Mouse (Mus musculus) hindbrain, embryonic 15.5 days (tissue): ENCODE results near the gene Vps36. TPM values are rescaled to one million over a fixed set of nuclear protein-coding genes. Genes with fewer than 3 reads are reported as not detected.
A peak's percentile ranks its signal among the peaks of the same experiment; 100 is the strongest.

Experiments
- ATAC-seq: fragments of 200-750 bp; cut with Nextera tagmentation; 2 replicates; pipeline ENCODE4 v1.8.0; 2017; ENCODE audit warnings: low read depth, moderate number of reproducible peaks, moderate TSS enrichment; ENCODE audit not compliant: low FRiP score
- H3K27ac ChIP-seq: fragments of 300-500 bp; sonication (generic); replicated peaks from 2 replicates; pipeline ENCODE4 v1.5.1; 2015; ENCODE audit warnings: mild to moderate bottlenecking, inconsistent platforms
- H3K27me3 ChIP-seq: fragments of 300-500 bp; sonication (generic); 2 replicates; pipeline ENCODE4 v1.6.1; 2015; ENCODE audit warnings: control low read depth, inconsistent platforms
- H3K36me3 ChIP-seq: fragments of 300-500 bp; sonication (generic); 2 replicates; pipeline ENCODE4 v1.6.1; 2015; ENCODE audit warnings: control low read depth, inconsistent platforms
- H3K4me1 ChIP-seq: fragments of 300-500 bp; sonication (generic); replicated peaks from 2 replicates; pipeline ENCODE4 v1.6.1; 2015; ENCODE audit warnings: control low read depth, inconsistent platforms
- H3K4me2 ChIP-seq: fragments of 300-500 bp; sonication (generic); 2 replicates; pipeline ENCODE4 v1.6.1; 2015; ENCODE audit warnings: moderate library complexity, mild to moderate bottlenecking, inconsistent platforms
- H3K4me3 ChIP-seq: fragments of 300-500 bp; sonication (generic); 2 replicates; pipeline ENCODE4 v1.5.1; 2015; ENCODE audit warnings: mild to moderate bottlenecking, inconsistent platforms
- H3K9ac ChIP-seq: fragments of 300-500 bp; sonication (generic); 2 replicates; pipeline ENCODE4 v1.6.1; 2015; ENCODE audit warnings: inconsistent platforms
- H3K9me3 ChIP-seq: fragments of 300-500 bp; sonication (generic); 2 replicates; pipeline ENCODE4 v1.6.1; 2016; ENCODE audit warnings: control low read depth, inconsistent platforms
- WGBS: fragments of 180-500 bp; shearing (Covaris S2); methylation state at CpG from one replicate; pipeline ENCODE4 v1.1.7; 2015; 5-methylcytosine and 5-hydroxymethylcytosine counted together
- polyA plus RNA-seq: library from polyadenylated mRNA; unstranded; fragments of >200 nt; fragmentation: Nextera tagmentation; extraction: Ambion mirVana; gene quantifications from 2 replicates; pipeline ENCODE4 v1.2.1, GENCODE M21; 2015

Gene Vps36
- polyA plus RNA-seq, 1 experiment from 2014 or later, result 42.5 TPM

GRCm38 (mm10) chr8:22227061-22227877, 34.7 kb downstream of the Vps36 start, which contains the start of gene Thsd1:
Thsd1 (plus strand) TSS chr8:22227313.
- WGBS, result under 1% methylated on average over 39 of the region's 39 CpGs
- no peak within 1 kb of the TSS for H3K27ac ChIP-seq
- ATAC-seq, result peak; percentile 81

GRCm38 (mm10) chr8:22228621-22229020, 36.0 kb downstream of the Vps36 start:
- Histone ChIP-seq H3K4me2 (no peak overlapping the region), H3K27me3 (peaks cover 16% of the 10 kb centered on the region), H3K27ac (no peak overlapping the region), H3K4me1 (peaks cover 10% of the 10 kb centered on the region), H3K9me3 (no peaks in the 10 kb centered on the region), H3K36me3 (no peaks in the 10 kb centered on the region), H3K9ac (no peak overlapping the region), H3K4me3 (no peak overlapping the region)
- no peak for ATAC-seq
- 35% methylated on average over 7 of the region's 7 CpGs for WGBS

More at GRCm38 (mm10) chr8:22227061-22227877, 34.7 kb downstream of the Vps36 start, which contains the start of gene Thsd1:
- Histone ChIP-seq H3K9me3 (no peaks in the 10 kb centered on the region), H3K4me1 (peaks cover 10% of the 10 kb centered on the region), H3K4me2 (peak within 1 kb of the TSS; percentile 99), H3K9ac (peak within 1 kb of the TSS; percentile 54), H3K27me3 (peaks cover 16% of the 10 kb centered on the region), H3K4me3 (peak within 1 kb of the TSS; percentile 55), H3K36me3 (peaks cover 6% of the 10 kb centered on the region)

- ATAC-seq, result no peak
- H3K27me3 ChIP-seq, result no peaks in the 10 kb centered on the region
- no peaks in the 10 kb centered on the region for H3K4me1 ChIP-seq
- H3K9ac ChIP-seq, result no peak overlapping the region
- 93% methylated on average over 9 of the region's 9 CpGs for WGBS
- H3K4me3 ChIP-seq, result no peak overlapping the region
- H3K4me2 ChIP-seq, result no peak overlapping the region
- H3K27ac ChIP-seq, result no peak overlapping the region
- no peaks in the 10 kb centered on the region for H3K36me3 ChIP-seq
- H3K9me3 ChIP-seq, result no peaks in the 10 kb centered on the region
Measured at GRCm38 (mm10) chr8:22242986-22243385, 50.4 kb downstream of the Vps36 start.

GRCm38 (mm10) chr8:22245663-22246062, 53.1 kb downstream of the Vps36 start:
- Histone ChIP-seq H3K9me3 (no peaks in the 10 kb centered on the region), H3K27ac (no peak overlapping the region), H3K4me2 (no peak overlapping the region), H3K4me1 (no peaks in the 10 kb centered on the region), H3K36me3 (no peaks in the 10 kb centered on the region), H3K27me3 (no peaks in the 10 kb centered on the region), H3K9ac (no peak overlapping the region), H3K4me3 (no peak overlapping the region)
- ATAC-seq, result no peak
- 72% methylated on average over 1 of the region's 1 CpGs for WGBS

- Histone ChIP-seq H3K4me1 (no peaks in the 10 kb centered on the region), H3K9me3 (no peaks in the 10 kb centered on the region), H3K4me2 (no peak overlapping the region), H3K9ac (no peak overlapping the region), H3K27ac (no peak overlapping the region), H3K36me3 (no peaks in the 10 kb centered on the region), H3K4me3 (no peak overlapping the region), H3K27me3 (no peaks in the 10 kb centered on the region)
- WGBS, result 68% methylated on average over 12 of the region's 12 CpGs
- no peak for ATAC-seq
Measured at GRCm38 (mm10) chr8:22247956-22248355, 55.3 kb downstream of the Vps36 start.

- H3K9ac ChIP-seq, result no peak overlapping the region
- H3K4me2 ChIP-seq, result no peak overlapping the region
- no peak overlapping the region for H3K27ac ChIP-seq
- ATAC-seq, result no peak
- no peaks in the 10 kb centered on the region for H3K27me3 ChIP-seq
- no peaks in the 10 kb centered on the region for H3K36me3 ChIP-seq
- no peaks in the 10 kb centered on the region for H3K4me1 ChIP-seq
- 85% methylated on average over 9 of the region's 9 CpGs for WGBS
- H3K9me3 ChIP-seq, result no peaks in the 10 kb centered on the region
- H3K4me3 ChIP-seq, result no peak overlapping the region
Measured at GRCm38 (mm10) chr8:22249080-22249479, 56.5 kb downstream of the Vps36 start.

GRCm38 (mm10) chr8:22258946-22259450, 66.4 kb downstream of the Vps36 start:
- WGBS, result 86% methylated on average over 18 of the region's 18 CpGs
- H3K4me3 ChIP-seq, result no peak overlapping the region
- no peaks in the 10 kb centered on the region for H3K9me3 ChIP-seq
- no peaks in the 10 kb centered on the region for H3K4me1 ChIP-seq
- no peak for ATAC-seq
- H3K27me3 ChIP-seq, result no peaks in the 10 kb centered on the region
- H3K4me2 ChIP-seq, result no peak overlapping the region
- H3K9ac ChIP-seq, result no peak overlapping the region
- H3K27ac ChIP-seq, result no peak overlapping the region
- H3K36me3 ChIP-seq, result peaks cover 7% of the 10 kb centered on the region; the same call in 1 of the 2 replicates

GRCm38 (mm10) chr8:22259531-22259930, 66.9 kb downstream of the Vps36 start:
- Histone ChIP-seq H3K36me3 (peaks cover 7% of the 10 kb centered on the region; the same call in 1 of the 2 replicates), H3K4me1 (no peaks in the 10 kb centered on the region), H3K27ac (no peak overlapping the region), H3K9me3 (no peaks in the 10 kb centered on the region), H3K4me3 (no peak overlapping the region), H3K4me2 (no peak overlapping the region), H3K27me3 (no peaks in the 10 kb centered on the region), H3K9ac (no peak overlapping the region)
- WGBS, result 64% methylated on average over 12 of the region's 12 CpGs
- no peak for ATAC-seq

GRCm38 (mm10) chr8:22260091-22260722, 67.6 kb downstream of the Vps36 start:
- 59% methylated on average over 9 of the region's 9 CpGs for WGBS
- Histone ChIP-seq H3K4me3 (no peak overlapping the region), H3K36me3 (peaks cover 7% of the 10 kb centered on the region; the same call in 1 of the 2 replicates), H3K4me2 (no peak overlapping the region), H3K9ac (no peak overlapping the region), H3K27me3 (no peaks in the 10 kb centered on the region), H3K9me3 (no peaks in the 10 kb centered on the region), H3K4me1 (no peaks in the 10 kb centered on the region), H3K27ac (no peak overlapping the region)
- no peak for ATAC-seq

GRCm38 (mm10) chr8:22262267-22262666, 69.7 kb downstream of the Vps36 start:
- Histone ChIP-seq H3K4me3 (no peak overlapping the region), H3K4me2 (no peak overlapping the region), H3K27ac (no peak overlapping the region), H3K27me3 (no peaks in the 10 kb centered on the region), H3K9me3 (no peaks in the 10 kb centered on the region), H3K9ac (no peak overlapping the region), H3K4me1 (no peaks in the 10 kb centered on the region), H3K36me3 (peaks cover 7% of the 10 kb centered on the region; the same call in 1 of the 2 replicates)
- WGBS, result 94% methylated on average over 3 of the region's 3 CpGs
- ATAC-seq, result no peak

- Histone ChIP-seq H3K27ac (no peak overlapping the region), H3K27me3 (no peaks in the 10 kb centered on the region), H3K9ac (no peak overlapping the region), H3K4me2 (no peak overlapping the region), H3K4me1 (no peaks in the 10 kb centered on the region), H3K4me3 (no peak overlapping the region), H3K36me3 (no peaks in the 10 kb centered on the region), H3K9me3 (no peaks in the 10 kb centered on the region)
- no peak for ATAC-seq
- 89% methylated on average over 6 of the region's 6 CpGs for WGBS
Measured at GRCm38 (mm10) chr8:22264292-22264691, 71.7 kb downstream of the Vps36 start.

GRCm38 (mm10) chr8:22264787-22265186, 72.2 kb downstream of the Vps36 start:
- Histone ChIP-seq H3K4me1 (no peaks in the 10 kb centered on the region), H3K27me3 (no peaks in the 10 kb centered on the region), H3K9me3 (no peaks in the 10 kb centered on the region), H3K4me2 (no peak overlapping the region), H3K9ac (no peak overlapping the region), H3K27ac (no peak overlapping the region), H3K4me3 (no peak overlapping the region), H3K36me3 (no peaks in the 10 kb centered on the region)
- ATAC-seq, result no peak
- WGBS, result 78% methylated on average over 6 of the region's 6 CpGs
